Mouse (Mus musculus) bone marrow, adult 2 months (tissue): ENCODE measurements at regions not wholly inside any gene's neighbourhood (a gene's known extent, or its start where the extent isn't known, plus 50 kb on each side); places are given as distances from the start of the nearest gene placed in this dataset.
A peak's percentile ranks its signal among the peaks of the same experiment; 100 is the strongest.

ENCODE experiments used
- H3K27ac ChIP-seq: fragments of 200-500 bp; 2 replicates; pipeline ENCODE4 v1.5.1; 2012; ENCODE audit warnings: low read depth, mild to moderate bottlenecking, control low read depth, inconsistent platforms, low read length; ENCODE audit not compliant: control insufficient read depth, poor library complexity, insufficient read depth
- H3K4me1 ChIP-seq: fragments of 200-500 bp; 2 replicates; pipeline ENCODE4 v1.6.1; 2011; ENCODE audit warnings: low read length; ENCODE audit not compliant: control insufficient read depth, insufficient read depth
- H3K4me3 ChIP-seq: fragments of 200-500 bp; replicated peaks from 2 replicates; pipeline ENCODE3; 2011; ENCODE audit warnings: mild to moderate bottlenecking, low read depth, low read length, control low read depth; ENCODE audit not compliant: control insufficient read depth
- CTCF ChIP-seq: fragments of 200-500 bp; IDR thresholded peaks from 2 replicates; pipeline ENCODE4 v1.5.1; 2011; ENCODE audit warnings: low read length, control low read depth; ENCODE audit not compliant: control insufficient read depth, insufficient read depth
- POLR2A ChIP-seq: fragments of 200-500 bp; IDR thresholded peaks from 2 replicates; pipeline ENCODE4 v1.6.1; 2011; ENCODE audit warnings: low read depth, mild to moderate bottlenecking, control low read depth, low read length, borderline replicate concordance; ENCODE audit not compliant: control insufficient read depth
- WGBS: fragments of 180-500 bp; shearing (Covaris S2); methylation state at CpG from one replicate; pipeline ENCODE4 v1.1.7; 2018; 5-methylcytosine and 5-hydroxymethylcytosine counted together

- TF ChIP-seq POLR2A (no peak), CTCF (peak; percentile 78)
- Histone ChIP-seq H3K27ac (no peak overlapping the region), H3K4me1 (no peaks in the 10 kb centered on the region; the same call in 1 of the 2 replicates), H3K4me3 (no peak overlapping the region)
- 19% methylated on average over 8 of the region's 8 CpGs for WGBS
Measured at GRCm38 (mm10) chr10:119065974-119066373, 173.9 kb downstream of the Cand1 start.

DNA sequence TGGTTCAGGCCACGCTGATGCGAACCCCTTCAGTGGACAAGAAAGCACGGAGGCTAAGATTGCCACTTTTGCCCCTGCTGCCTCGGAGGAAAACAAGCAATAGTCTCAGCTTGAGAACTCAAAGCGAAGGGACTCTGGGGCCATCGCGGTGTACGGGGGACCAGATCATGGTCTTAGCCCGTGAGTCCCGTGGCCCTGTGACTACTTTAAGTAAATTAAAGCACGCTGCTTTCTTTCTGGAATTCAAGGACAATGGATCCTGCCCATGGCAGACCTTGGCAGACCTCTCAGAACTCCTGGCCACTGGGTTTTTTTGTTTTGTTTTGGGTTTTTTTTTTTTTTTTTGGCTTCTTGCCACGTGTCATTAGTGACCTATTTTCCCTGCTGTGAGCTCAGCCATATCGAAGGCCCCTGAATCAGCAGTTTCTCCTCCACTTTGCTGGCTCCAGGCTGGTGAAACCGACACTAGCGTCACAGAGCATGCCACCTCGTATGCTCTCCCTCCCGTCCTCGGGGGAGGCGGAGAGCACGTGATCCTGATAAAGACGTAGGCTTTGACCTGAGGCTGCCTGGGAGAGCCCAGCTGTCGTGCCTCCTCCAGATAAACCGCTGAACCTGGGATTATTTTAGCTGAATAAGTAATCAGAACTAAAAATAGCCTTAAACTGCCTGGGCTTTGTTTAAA is 174.6 kb downstream of the Cand1 start:
- no peak for TF ChIP-seq CTCF
- no peak for TF ChIP-seq POLR2A
- Histone ChIP-seq H3K27ac (no peak overlapping the region), H3K4me3 (no peak overlapping the region), H3K4me1 (no peaks in the 10 kb centered on the region; the same call in 1 of the 2 replicates)
- 48% methylated on average over 23 of the region's 23 CpGs for WGBS

- no peak overlapping the region for H3K4me3 ChIP-seq
- H3K27ac ChIP-seq: no peak overlapping the region
- WGBS: 82% methylated on average over 12 of the region's 12 CpGs
- no peaks in the 10 kb centered on the region; the same call in 1 of the 2 replicates for H3K4me1 ChIP-seq
- TF ChIP-seq POLR2A: no peak
- no peak for TF ChIP-seq CTCF
Measured at GRCm38 (mm10) chr10:119064218-119064617, 175.6 kb downstream of the Cand1 start.

DNA sequence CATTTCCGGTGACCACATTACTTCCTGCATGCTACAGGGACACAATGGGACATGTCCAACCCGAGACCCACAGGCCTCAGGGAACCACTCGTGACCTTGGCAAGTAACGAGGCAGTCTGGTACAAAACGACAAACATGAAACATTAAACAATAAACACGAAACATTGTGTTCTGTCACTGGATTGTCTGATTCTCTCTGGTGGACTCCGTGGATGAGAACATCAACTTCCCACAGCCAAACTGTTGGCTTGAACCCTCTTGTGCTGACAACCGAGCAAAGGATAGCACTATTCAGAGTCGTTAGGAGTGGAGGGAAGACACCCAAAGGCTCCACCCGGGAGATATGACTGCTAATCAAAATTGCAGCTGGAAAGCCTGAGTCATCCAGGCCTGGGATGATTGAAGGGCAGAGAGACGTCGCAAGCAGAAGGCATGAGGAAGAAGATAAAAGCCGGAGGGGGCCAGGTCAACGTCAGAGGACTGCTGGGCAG is 176.6 kb downstream of the Cand1 start:
- H3K4me1 ChIP-seq: no peaks in the 10 kb centered on the region; the same call in 1 of the 2 replicates
- no peak overlapping the region for H3K27ac ChIP-seq
- WGBS: 65% methylated on average over 14 of the region's 14 CpGs
- H3K4me3 ChIP-seq: no peak overlapping the region
- TF ChIP-seq POLR2A: no peak

DNA sequence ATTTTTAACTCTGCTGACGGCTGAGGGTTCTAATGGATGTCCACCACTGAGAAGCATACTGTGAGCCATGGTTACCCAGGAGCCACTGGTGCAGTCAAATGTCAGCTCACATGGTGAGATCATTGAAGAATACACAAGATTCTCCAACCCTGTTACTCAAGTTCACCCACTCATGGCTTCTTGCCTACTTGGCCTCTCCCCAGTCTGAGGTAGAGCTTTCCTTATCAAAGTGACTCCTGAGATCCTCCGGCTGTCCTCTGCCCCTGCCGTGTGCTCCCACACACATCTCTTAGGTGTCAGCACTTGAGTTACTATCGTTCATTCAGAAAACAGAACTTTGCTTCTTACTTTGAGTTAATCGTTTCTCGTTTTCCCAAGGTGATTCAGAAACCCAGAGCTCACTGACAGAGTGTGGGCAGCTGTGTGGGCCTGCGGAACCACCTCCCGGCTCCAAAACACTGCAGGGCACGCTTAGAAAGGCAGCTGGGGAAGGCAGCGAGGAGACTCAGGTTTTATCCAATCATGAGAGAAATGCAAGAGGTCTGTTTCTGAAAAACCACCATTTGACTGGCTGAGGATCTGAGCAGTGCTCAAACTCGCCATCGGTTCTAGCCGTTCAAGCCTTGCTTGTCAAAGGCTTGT is 177.8 kb downstream of the Cand1 start:
- TF ChIP-seq CTCF (no peak), POLR2A (no peak)
- WGBS: 86% methylated on average over 13 of the region's 13 CpGs
- Histone ChIP-seq H3K27ac (no peak overlapping the region), H3K4me3 (no peak overlapping the region), H3K4me1 (no peaks in the 10 kb centered on the region; the same call in 1 of the 2 replicates)

- no peak overlapping the region for H3K4me3 ChIP-seq
- H3K27ac ChIP-seq: no peak overlapping the region
- no peaks in the 10 kb centered on the region; the same call in 1 of the 2 replicates for H3K4me1 ChIP-seq
- TF ChIP-seq POLR2A (no peak), CTCF (no peak)
- 74% methylated on average over 8 of the region's 8 CpGs for WGBS
Measured at GRCm38 (mm10) chr10:119061349-119061850, 178.5 kb downstream of the Cand1 start.

GRCm38 (mm10) chr10:119058493-119059020 is 181.3 kb downstream of the Cand1 start:
- Histone ChIP-seq H3K4me1 (no peaks in the 10 kb centered on the region), H3K27ac (no peak overlapping the region), H3K4me3 (no peak overlapping the region)
- 64% methylated on average over 10 of the region's 10 CpGs for WGBS
- TF ChIP-seq CTCF: no peak
- no peak for TF ChIP-seq POLR2A

DNA sequence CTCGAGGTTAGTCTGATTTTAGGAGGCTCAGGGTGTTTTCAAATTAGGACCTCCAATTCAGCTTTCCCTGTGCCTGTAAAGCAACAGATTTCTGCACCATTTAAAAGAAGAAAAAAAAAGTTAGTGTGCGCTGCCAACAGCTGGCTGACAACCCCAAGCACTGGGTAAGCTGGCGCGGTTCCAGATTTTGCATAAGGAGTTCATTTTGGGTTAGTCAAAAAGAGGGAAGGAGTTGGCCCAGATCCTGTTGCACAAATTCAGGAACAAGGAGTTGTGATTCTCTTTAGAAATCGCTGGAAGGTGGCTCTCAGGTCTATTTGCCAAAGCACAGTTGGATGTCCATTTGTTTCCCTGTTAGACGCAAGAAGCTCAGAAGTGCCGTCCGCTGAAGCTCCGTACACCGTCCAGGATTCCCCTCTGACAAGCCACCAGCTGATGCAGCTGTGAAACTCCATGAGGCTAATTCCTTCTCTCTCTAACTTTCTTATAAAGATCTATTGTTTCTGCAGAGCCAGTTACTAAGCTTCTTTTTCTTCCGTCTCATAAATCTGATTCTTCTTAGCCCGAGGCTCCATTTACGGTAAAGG is 184.6 kb downstream of the Cand1 start:
- Histone ChIP-seq H3K4me1 (no peaks in the 10 kb centered on the region), H3K4me3 (no peak overlapping the region), H3K27ac (no peak overlapping the region)
- no peak for TF ChIP-seq POLR2A
- no peak for TF ChIP-seq CTCF
- 62% methylated on average over 13 of the region's 13 CpGs for WGBS
